Mouse (Mus musculus) embryo, embryonic 11 days (tissue): ENCODE data around the gene Ppie.
A peak's percentile ranks its signal among the peaks of the same experiment; 100 is the strongest.
"Not testable (repeated sequence)": the region's sequence is repeated elsewhere in the genome, so short reads cannot be mapped to it uniquely, and the experiment has no call there.

ENCODE experiments used
- DNase-seq: peaks from one replicate; pipeline ENCODE4 v3.0.0-alpha.2; 2015

Ppie gene

GRCm38 (mm10) chr4:123112216-123112764 is 27.5 kb downstream of the Ppie start:
- DNase-seq = no peak

GRCm38 (mm10) chr4:123111275-123111983 is 28.3 kb downstream of the Ppie start:
- DNase-seq = not testable (repeated sequence)

- DNase-seq = no peak
Measured at GRCm38 (mm10) chr4:123110751-123111150, 29.0 kb downstream of the Ppie start.

GRCm38 (mm10) chr4:123108056-123108455 is 31.7 kb downstream of the Ppie start:
- DNase-seq = no peak

GRCm38 (mm10) chr4:123106864-123107263 is 32.9 kb downstream of the Ppie start:
- no peak for DNase-seq

GRCm38 (mm10) chr4:123105929-123106328 is 33.8 kb downstream of the Ppie start:
- DNase-seq = not testable (repeated sequence)

- DNase-seq = no peak
Measured at GRCm38 (mm10) chr4:123105451-123105790, 34.3 kb downstream of the Ppie start.

GRCm38 (mm10) chr4:123104651-123105450 is 34.9 kb downstream of the Ppie start, which contains the start of gene Bmp8b:
TSS of gene Bmp8b (plus strand) at chr4:123105165.
- peak; percentile 17 for DNase-seq

GRCm38 (mm10) chr4:123093869-123094268 is 45.9 kb downstream of the Ppie start:
- no peak for DNase-seq

GRCm38 (mm10) chr4:123093064-123093776 is 46.5 kb downstream of the Ppie start:
- DNase-seq = peak; percentile 25

- DNase-seq = no peak
Measured at GRCm38 (mm10) chr4:123092621-123093020, 47.1 kb downstream of the Ppie start.

GRCm38 (mm10) chr4:123086381-123086780 is 53.4 kb downstream of the Ppie start:
- no peak for DNase-seq

GRCm38 (mm10) chr4:123085290-123085689 is 54.5 kb downstream of the Ppie start:
- DNase-seq = no peak

- no peak for DNase-seq
Measured at GRCm38 (mm10) chr4:123083323-123083902, 56.3 kb downstream of the Ppie start.

- peak; percentile 66 for DNase-seq
Measured at GRCm38 (mm10) chr4:123082283-123083163, 57.2 kb downstream of the Ppie start.

GRCm38 (mm10) chr4:123080791-123081190 is 59.0 kb downstream of the Ppie start:
- no peak for DNase-seq

- DNase-seq = no peak
Measured at GRCm38 (mm10) chr4:123078231-123078630, 61.5 kb downstream of the Ppie start.
